Mouse (Mus musculus): ENCODE data around the gene Cfap70.

DNA sequence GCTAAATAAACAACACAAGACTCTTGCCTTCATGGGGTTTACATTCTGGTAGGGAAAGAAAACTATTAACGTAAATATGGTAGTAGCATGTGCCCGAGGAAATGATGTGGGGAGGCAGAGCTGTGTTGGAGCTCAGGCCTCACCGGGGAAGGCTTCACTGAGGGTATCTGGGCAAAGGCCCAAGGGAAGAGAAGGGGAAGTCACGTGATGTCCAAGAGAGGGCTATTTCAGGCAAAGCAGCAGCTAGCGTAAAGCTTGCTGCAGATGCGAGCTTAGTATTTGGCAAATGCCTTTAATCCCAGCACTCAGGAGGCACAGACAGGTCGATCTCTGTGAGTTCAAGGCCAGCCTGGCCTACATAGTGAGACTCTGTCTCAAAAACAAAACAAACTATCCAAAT, 29.8 kb downstream of the Cfap70 start:
- TF ChIP-seq CTCF (IDR thresholded peaks at IDR 0.05; ENCODE audit: extremely low read depth, insufficient read depth, insufficient read length, insufficient replicate concordance) (no peak), POLR2A (IDR thresholded peaks at IDR 0.05; ENCODE audit: low read depth, low read length) (no peak)
